9 mouse cellular contexts compared by ENCODE assay signal in the genomic region with DNA sequence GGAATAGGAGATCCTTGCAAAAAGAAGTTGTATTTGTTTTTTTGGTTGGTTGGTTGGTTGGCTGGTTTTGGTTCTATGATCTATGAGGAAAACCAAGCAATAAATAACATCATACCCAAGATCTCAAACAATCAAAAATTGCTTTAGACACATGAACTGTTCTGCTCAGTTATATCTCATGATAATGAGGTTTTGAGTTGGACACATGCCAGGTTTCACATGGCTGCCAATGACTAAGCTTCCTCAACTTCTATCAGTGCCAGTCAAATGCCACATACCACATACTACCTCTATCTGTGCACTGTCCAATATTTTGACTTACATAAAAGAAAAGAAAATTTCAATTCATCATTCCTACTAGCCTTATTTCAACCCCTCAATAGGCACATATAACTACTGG.
DNase-seq lines count a peak whose midpoint lies in the region; ATAC-seq lines count a peak whose summit lies in the region.
"Had no signal": no experiment of that assay in that cellular context is flagged by ENCODE, and none has a peak within 500 bp of the region (broad histone marks: within the 10 kb centered on the region; RNA-seq: fewer than 3 reads in every experiment).

No protein-coding gene starts in this region.

- H3K27me3 ChIP-seq in kidney, embryonic 16.5 days (ENCODE audit: insufficient read depth, low read length) = no peaks in the 10 kb centered on the region
- H3K27me3 ChIP-seq in hindbrain, embryonic 14.5 days (ENCODE audit: control insufficient read depth, insufficient read depth, low read length) = no peaks in the 10 kb centered on the region

- no peak overlapping the region for H3K4me3 ChIP-seq in kidney, embryonic 16.5 days (ENCODE audit: low read length)
- no peak overlapping the region; the same call in 1 of the 2 replicates for H3K4me3 ChIP-seq in hindbrain, embryonic 14.5 days (replicated peaks; ENCODE audit: low read length)

- H3K4me2 ChIP-seq in kidney, embryonic 16.5 days (replicated peaks; ENCODE audit: low read depth, low read length) = no peak overlapping the region
- peak overlapping the region; percentile 42 for H3K4me2 ChIP-seq in hindbrain, embryonic 14.5 days (replicated peaks)

- no peak overlapping the region for H3K9ac ChIP-seq in kidney, embryonic 16.5 days (replicated peaks; ENCODE audit: low read length)
- H3K9ac ChIP-seq in hindbrain, embryonic 14.5 days = no peak overlapping the region
- H3K9ac ChIP-seq: liver, embryonic 14.5 days had no signal

- H3K27ac ChIP-seq in kidney, embryonic 16.5 days (ENCODE audit: low read length) = no peak overlapping the region
- H3K27ac ChIP-seq in hindbrain, embryonic 14.5 days = 0 out of 2 replicates have a peak overlapping the region, but pooled peaks have one; percentile 32
- H3K27ac ChIP-seq: liver, embryonic 14.5 days had no signal

- no peaks in the 10 kb centered on the region for H3K9me3 ChIP-seq in kidney, embryonic 16.5 days (ENCODE audit: low read length)
- no peaks in the 10 kb centered on the region for H3K9me3 ChIP-seq in hindbrain, embryonic 14.5 days (ENCODE audit: control insufficient read depth, low read length)

- H3K4me1 ChIP-seq in kidney, embryonic 16.5 days (ENCODE audit: insufficient read depth, low read length) = peaks cover 10% of the 10 kb centered on the region; the same call in 1 of the 2 replicates
- H3K4me1 ChIP-seq in hindbrain, embryonic 14.5 days (replicated peaks; ENCODE audit: control insufficient read depth, insufficient read depth, low read length) = peaks cover 16% of the 10 kb centered on the region

- peak; percentile 15 for DNase-seq in kidney, postnatal 10 days
- peak; percentile 10 for DNase-seq in brain, adult 2 months (ENCODE audit: low read depth, low spot score)
- DNase-seq in hindbrain, embryonic 14.5 days (ENCODE audit: low spot score) = peak; percentile 42
- DNase-seq in urinary bladder, adult 18-20 months (ENCODE audit: low spot score in 2 of 2) = no peak
- DNase-seq in kidney, adult 8-10 months = no peak
- no peak for DNase-seq in frontal cortex, postnatal 14 days (ENCODE audit: low spot score in 2 of 2)

- no peaks in the 10 kb centered on the region for H3K36me3 ChIP-seq in kidney, embryonic 16.5 days (ENCODE audit: insufficient read depth, low read length)
- no peaks in the 10 kb centered on the region for H3K36me3 ChIP-seq in hindbrain, embryonic 14.5 days (replicated peaks; ENCODE audit: control insufficient read depth, insufficient read depth)

- no peak for ATAC-seq in kidney, embryonic 16.5 days (ENCODE audit: low FRiP score, low TSS enrichment)
- no peak for ATAC-seq in hindbrain, embryonic 14.5 days (ENCODE audit: low FRiP score)
- 0 out of 2 replicates have a peak, but pooled peaks have one; percentile 25 for ATAC-seq in monocyte, adult 5-6 weeks (replicated peaks; ENCODE audit: insufficient number of reproducible peaks, low FRiP score, low TSS enrichment, poor library complexity, severe bottlenecking)

Comparison
In these comparisons a context has a peak if more than half of its experiments do, and no peak if none do; other contexts are left out.
1. DNase-seq: peak in kidney, postnatal 10 days (single experiment), brain, adult 2 months (single experiment) and hindbrain, embryonic 14.5 days (single experiment); none in urinary bladder, adult 18-20 months (0 of 2), kidney, adult 8-10 months (0 of 2) and frontal cortex, postnatal 14 days (0 of 2).